Mouse (Mus musculus) CH12.LX (cell line): ENCODE results near the gene Mgarp.

Experiments
- CHD1 ChIP-seq: IDR thresholded peaks from 2 replicates; pipeline ENCODE4 v1.6.1; 2012; ENCODE audit warnings: low read depth, low read length, improper control_type of control experiment, inconsistent platforms
- CTCF ChIP-seq, 2 experiments: IDR thresholded peaks in 1 of 2; conservative IDR thresholded peaks in 1 of 2; 2 replicates each; pipeline ENCODE4 v1.5.1; 2011 to 2012; ENCODE audit warnings: low read depth in 2 of 2, low read length in 2 of 2, improper control_type of control experiment in 1 of 2, inconsistent platforms in 1 of 2, mild to moderate bottlenecking in 1 of 2, moderate library complexity in 1 of 2
- GABPA ChIP-seq: IDR thresholded peaks from 2 replicates; pipeline ENCODE4 v1.6.1; 2012; ENCODE audit warnings: low read depth, low read length, improper control_type of control experiment, inconsistent platforms; ENCODE audit not compliant: insufficient replicate concordance
- HCFC1 ChIP-seq: IDR thresholded peaks from 2 replicates; pipeline ENCODE4 v1.6.1; 2012; ENCODE audit warnings: low read depth, mild to moderate bottlenecking, inconsistent platforms, low read length, improper control_type of control experiment
- MAFK ChIP-seq: IDR thresholded peaks from 2 replicates; pipeline ENCODE4 v1.6.1; 2011; ENCODE audit warnings: low read length, improper control_type of control experiment; ENCODE audit not compliant: insufficient replicate concordance
- MYC ChIP-seq: IDR thresholded peaks from 2 replicates; pipeline ENCODE4 v1.6.1; 2011; ENCODE audit warnings: low read depth, mild to moderate bottlenecking, improper control_type of control experiment, low read length
- NELFE ChIP-seq: IDR thresholded peaks from 2 replicates; pipeline ENCODE4 v1.6.1; 2011; ENCODE audit warnings: low read depth, low read length, improper control_type of control experiment
- PAX5 ChIP-seq: IDR thresholded peaks from 2 replicates; pipeline ENCODE4 v1.6.1; 2012; ENCODE audit warnings: low read length, inconsistent platforms, mixed read lengths
- POLR2A ChIP-seq: IDR thresholded peaks from 2 replicates; pipeline ENCODE4 v1.6.1; 2011; ENCODE audit warnings: low read depth, mild to moderate bottlenecking, improper control_type of control experiment, low read length
- USF1 ChIP-seq: IDR thresholded peaks from 2 replicates; pipeline ENCODE4 v1.6.1; 2014; ENCODE audit warnings: low read depth, mild to moderate bottlenecking, inconsistent platforms, low read length, improper control_type of control experiment
- USF2 ChIP-seq: conservative IDR thresholded peaks from 2 replicates; pipeline ENCODE4 v1.6.1; 2011; ENCODE audit warnings: low read depth, low read length, improper control_type of control experiment
- ZMIZ1 ChIP-seq: IDR thresholded peaks from 2 replicates; pipeline ENCODE4 v1.6.1; 2012; ENCODE audit warnings: low read depth, mild to moderate bottlenecking, inconsistent platforms, low read length, improper control_type of control experiment

GRCm38 (mm10) chr3:51396219-51397068 is at the start of gene Mgarp:
- no peak for TF ChIP-seq POLR2A
- TF ChIP-seq MYC, result no peak
- no peak for TF ChIP-seq USF1
- no peak for TF ChIP-seq CTCF (conservative IDR thresholded peaks at IDR 0.05 in 1 of 2, IDR thresholded peaks at IDR 0.05 in 1 of 2; ENCODE audit: low read depth in 2 of 2, low read length in 2 of 2)
- no peak for TF ChIP-seq HCFC1
- no peak for TF ChIP-seq GABPA
- no peak for TF ChIP-seq USF2
- no peak for TF ChIP-seq MAFK
- no peak for TF ChIP-seq ZMIZ1
- TF ChIP-seq NELFE, result no peak
- TF ChIP-seq CHD1, result no peak
- no peak for TF ChIP-seq PAX5
